Mouse (Mus musculus) midbrain, postnatal 0 days (tissue): Measurements from ENCODE around the gene Daxx. TPM values are rescaled to one million over a fixed set of nuclear protein-coding genes. Genes with fewer than 3 reads are reported as not detected.

Source experiments
- ATAC-seq: fragments of 200-750 bp; cut with Nextera tagmentation; 2 replicates; pipeline ENCODE4 v1.8.0; 2017; ENCODE audit warnings: moderate number of reproducible peaks, mild to moderate bottlenecking, moderate TSS enrichment, moderate library complexity; ENCODE audit not compliant: low FRiP score
- DNase-seq: peaks from one replicate; pipeline ENCODE4 v3.0.0-alpha.2; 2015; ENCODE audit warnings: low spot score
- H3K27ac ChIP-seq: fragments of 300-500 bp; sonication (generic); 2 replicates; pipeline ENCODE4 v1.5.1; 2014; ENCODE audit warnings: low read depth, mild to moderate bottlenecking, low read length, mixed read lengths
- H3K27me3 ChIP-seq: fragments of 300-500 bp; sonication (generic); 2 replicates; pipeline ENCODE4 v1.6.1; 2014; ENCODE audit warnings: low read length, control low read depth, mixed read lengths; ENCODE audit not compliant: insufficient read depth
- H3K36me3 ChIP-seq: fragments of 300-500 bp; sonication (generic); 2 replicates; pipeline ENCODE4 v1.6.1; 2014; ENCODE audit warnings: low read length, control low read depth, mixed read lengths; ENCODE audit not compliant: insufficient read depth
- H3K4me1 ChIP-seq: fragments of 300-500 bp; sonication (generic); 2 replicates; pipeline ENCODE4 v1.6.1; 2014; ENCODE audit warnings: mild to moderate bottlenecking, control low read depth, antibody characterized with exemption, low read length, mixed read lengths; ENCODE audit not compliant: insufficient read depth
- H3K4me2 ChIP-seq: fragments of 300-500 bp; sonication (generic); 2 replicates; pipeline ENCODE4 v1.6.1; 2014; ENCODE audit warnings: low read depth, mild to moderate bottlenecking, low read length, mixed read lengths; ENCODE audit not compliant: poor library complexity, severe bottlenecking
- H3K4me3 ChIP-seq: fragments of 300-500 bp; sonication (generic); 2 replicates; pipeline ENCODE4 v1.5.1; 2014; ENCODE audit warnings: low read depth, mild to moderate bottlenecking, low read length, moderate library complexity
- H3K9ac ChIP-seq: fragments of 300-500 bp; sonication (generic); replicated peaks from 2 replicates; pipeline ENCODE4 v1.6.1; 2014; ENCODE audit warnings: mild to moderate bottlenecking, low read length, moderate library complexity, mixed read lengths; ENCODE audit not compliant: poor library complexity, severe bottlenecking
- H3K9me3 ChIP-seq: fragments of 300-500 bp; sonication (generic); 2 replicates; pipeline ENCODE4 v1.6.1; 2016; ENCODE audit warnings: low read length, control low read depth
- CTCF ChIP-seq: IDR thresholded peaks from 2 replicates; pipeline ENCODE4 v1.5.1; 2016; ENCODE audit warnings: antibody characterized with exemption, mild to moderate bottlenecking
- WGBS: fragments of 180-500 bp; shearing (Covaris S2); extraction: QIAGEN DNeasy Blood & Tissue Kit; methylation state at CpG from one replicate; pipeline ENCODE4 v1.1.7; 2014; 5-methylcytosine and 5-hydroxymethylcytosine counted together
- polyA plus RNA-seq: library from polyadenylated mRNA; unstranded; fragments of >200 nt; fragmentation: Nextera tagmentation; extraction: Ambion mirVana; gene quantifications from 2 replicates; pipeline ENCODE4 v1.2.1, GENCODE M21; 2015
- total RNA-seq: library from RNA; depleted of rRNA; stranded (reverse); fragments of >200 nt; gene quantifications from 2 replicates; pipeline ENCODE4 v1.2.3, GENCODE M21; 2014

Daxx gene
- total and polyA plus RNA-seq, 2 experiments from 2014 or later = 42.9 to 55.7 TPM

DNA sequence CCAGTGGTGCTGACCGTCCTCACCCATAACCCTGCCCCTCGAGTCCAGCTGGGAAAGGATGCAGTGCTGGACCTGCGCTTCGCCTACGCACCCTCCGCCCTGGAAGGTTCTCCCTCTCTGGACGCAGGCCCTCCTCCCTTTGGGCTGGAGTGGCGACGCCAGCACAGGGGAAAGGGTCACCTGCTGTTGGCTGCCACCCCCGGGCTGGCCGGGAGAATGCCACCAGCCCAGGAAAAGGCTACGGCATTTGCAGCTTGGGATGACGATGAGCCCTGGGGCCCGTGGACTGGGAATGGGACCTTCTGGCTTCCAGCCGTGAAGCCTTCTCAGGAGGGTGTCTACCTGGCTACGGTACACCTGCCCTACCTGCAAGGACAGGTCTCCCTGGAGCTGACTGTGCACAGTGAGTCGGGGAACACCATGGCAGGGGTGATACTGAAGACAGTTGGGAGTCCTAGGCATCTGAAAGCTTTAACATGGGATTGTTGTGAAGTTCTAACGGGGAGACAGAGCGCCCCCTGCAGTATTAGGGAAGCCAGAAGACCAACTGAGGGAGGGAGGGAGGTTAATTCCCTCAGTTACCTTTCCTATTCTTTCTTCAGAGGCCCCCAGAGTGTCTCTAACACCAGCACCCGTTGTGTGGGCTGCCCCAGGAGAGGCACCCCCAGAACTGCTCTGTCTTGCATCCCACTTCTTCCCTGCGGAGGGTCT lies 16.3 kb downstream of the Daxx start:
- Histone ChIP-seq H3K4me3 (no peak overlapping the region), H3K27ac (no peak overlapping the region), H3K9me3 (no peaks in the 10 kb centered on the region), H3K4me1 (no peaks in the 10 kb centered on the region), H3K36me3 (no peaks in the 10 kb centered on the region), H3K27me3 (no peaks in the 10 kb centered on the region), H3K9ac (no peak overlapping the region), H3K4me2 (no peak overlapping the region)
- no peak for ATAC-seq
- DNase-seq = no peak
- WGBS = 86% methylated on average over 21 of the region's 21 CpGs
- peak; percentile 26; the same call in 1 of the 2 replicates for TF ChIP-seq CTCF

DNA sequence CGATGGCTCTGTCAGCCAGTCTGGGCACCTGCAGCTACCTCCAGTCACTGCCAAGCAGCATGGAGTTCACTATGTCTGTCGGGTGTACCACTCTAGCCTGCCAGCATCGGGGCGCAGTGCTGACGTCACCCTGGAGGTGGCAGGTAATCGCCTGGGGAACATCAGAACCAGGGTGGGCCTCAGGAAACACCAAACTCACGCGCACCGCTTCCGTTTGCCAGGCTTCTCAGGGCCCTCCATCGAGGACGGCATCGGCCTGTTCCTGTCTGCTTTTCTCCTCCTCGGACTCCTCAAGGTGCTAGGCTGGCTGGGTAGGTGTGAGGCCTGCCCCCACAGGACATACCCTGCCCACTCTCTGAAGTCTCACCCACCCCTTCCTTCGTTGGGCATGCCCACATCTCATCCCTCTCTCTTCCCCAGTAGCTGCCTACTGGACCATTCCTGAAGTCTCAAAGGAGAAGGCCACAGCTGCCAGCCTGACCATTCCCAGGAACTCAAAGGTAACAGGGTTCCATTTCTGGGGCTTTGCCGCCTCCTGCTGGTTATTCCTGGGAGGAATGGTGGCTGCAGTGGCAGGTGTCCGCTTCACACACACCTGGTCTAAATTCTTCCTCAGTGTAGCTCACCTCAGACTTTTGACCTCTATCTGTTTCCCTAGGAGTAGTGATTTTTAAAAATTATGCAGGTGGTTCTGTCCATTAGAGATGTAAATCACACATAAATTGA lies 17.2 kb downstream of the Daxx start:
- 0 out of 2 replicates have a peak, but pooled peaks cover 5% of the 10 kb centered on the region for H3K4me1 ChIP-seq
- no peak overlapping the region for H3K4me3 ChIP-seq
- no peak overlapping the region for H3K4me2 ChIP-seq
- TF ChIP-seq CTCF = peak; percentile 53
- DNase-seq = no peak
- 77% methylated on average over 17 of the region's 17 CpGs for WGBS
- H3K27me3 ChIP-seq = no peaks in the 10 kb centered on the region
- H3K9me3 ChIP-seq = no peaks in the 10 kb centered on the region
- no peak overlapping the region for H3K27ac ChIP-seq
- H3K36me3 ChIP-seq = no peaks in the 10 kb centered on the region
- H3K9ac ChIP-seq = no peak overlapping the region
- no peak for ATAC-seq

DNA sequence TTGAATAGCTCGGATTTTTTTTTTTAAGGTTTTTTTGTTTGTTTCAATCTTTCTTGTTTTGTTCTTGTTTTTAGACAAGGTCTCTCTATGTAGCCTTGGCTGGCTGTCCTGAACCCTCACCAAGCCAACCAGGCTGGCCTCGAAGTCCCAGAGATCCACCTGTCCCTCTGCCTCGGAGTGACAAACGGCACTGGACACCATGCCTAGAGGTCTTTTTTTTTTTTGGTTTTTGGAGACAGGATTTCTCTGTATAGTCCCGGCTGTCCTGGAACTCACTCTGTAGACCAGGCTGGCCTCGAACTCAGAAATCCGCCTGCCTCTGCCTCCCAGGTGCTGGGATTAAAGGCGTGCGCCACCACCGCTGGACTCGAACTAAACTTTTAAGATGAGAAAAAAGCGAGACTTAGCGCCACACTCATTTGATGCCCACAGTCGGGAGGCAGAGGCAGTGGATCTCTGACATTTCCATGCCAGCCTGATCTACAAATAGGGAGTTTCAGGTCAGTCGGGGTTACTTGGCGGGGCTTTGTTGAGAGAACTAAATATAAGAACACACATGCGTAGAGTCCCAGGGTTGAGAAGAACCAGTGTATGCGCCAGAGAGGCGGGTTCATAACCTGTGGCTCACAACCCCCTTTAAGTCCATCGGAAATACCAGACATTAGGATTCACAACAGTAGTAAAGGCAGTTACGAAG lies 19.2 kb downstream of the Daxx start:
- Histone ChIP-seq H3K36me3 (peaks cover 5% of the 10 kb centered on the region), H3K4me2 (peak overlapping the region; percentile 99), H3K27me3 (no peaks in the 10 kb centered on the region), H3K9me3 (no peaks in the 10 kb centered on the region), H3K9ac (peak overlapping the region; percentile 71), H3K4me1 (0 out of 2 replicates have a peak, but pooled peaks cover 5% of the 10 kb centered on the region), H3K27ac (0 out of 2 replicates have a peak overlapping the region, but pooled peaks have one; percentile 62), H3K4me3 (peak overlapping the region; percentile 89)
- 66% methylated on average over 21 of the region's 21 CpGs for WGBS
- TF ChIP-seq CTCF = no peak
- ATAC-seq (no peak), DNase-seq (no peak)

DNA sequence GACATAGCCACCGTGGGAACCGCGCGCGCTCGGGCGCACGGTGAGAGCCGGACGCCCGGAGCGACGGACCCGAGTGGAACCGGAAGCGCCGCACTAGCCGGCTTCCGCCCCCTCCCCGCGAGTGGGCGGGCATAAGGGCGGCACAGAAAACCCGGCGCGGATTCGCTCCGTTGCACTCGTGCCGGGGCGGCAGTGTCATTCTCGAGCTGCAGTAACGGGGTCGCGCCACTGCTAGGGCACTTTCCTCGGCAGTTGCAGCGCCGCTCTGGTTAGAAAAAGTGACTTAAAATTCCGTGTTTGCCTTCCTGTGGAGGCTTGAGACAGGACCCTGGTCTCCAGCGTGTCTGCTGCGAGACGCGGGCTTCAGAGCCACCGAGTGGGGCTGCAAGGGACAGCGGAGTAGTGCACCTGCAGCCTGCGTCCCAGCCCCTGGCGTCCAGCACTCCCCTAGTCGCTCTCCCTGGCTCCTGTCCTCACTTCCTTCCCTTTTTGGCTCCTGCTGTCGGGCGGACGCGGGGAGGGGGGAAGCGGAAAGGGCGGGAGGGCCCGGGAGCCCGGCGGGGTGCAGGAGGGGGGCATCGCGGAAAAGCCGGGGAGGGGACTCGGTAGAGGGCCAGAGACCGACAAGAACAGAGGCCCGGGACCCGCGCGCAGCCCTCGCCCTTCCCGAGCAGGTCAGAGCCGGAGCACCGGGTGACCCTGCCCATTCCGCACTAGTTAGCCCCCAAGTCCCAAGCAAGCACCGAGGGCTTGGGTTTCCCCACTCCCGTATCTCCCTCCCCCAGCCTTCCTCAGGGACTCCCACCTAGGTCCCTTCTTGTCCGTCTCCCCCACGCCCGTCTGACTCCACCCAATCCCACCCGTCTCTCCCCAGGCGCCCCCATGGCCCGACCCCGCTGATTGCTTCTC lies 20.4 kb downstream of the Daxx start, which contains the start of gene Rgl2:
Gene Rgl2 (plus strand): TSS at position 173 of the 909 bp plus-strand sequence.
- peak; percentile 83 for ATAC-seq

More for the DNA sequence above, 20.4 kb downstream of the Daxx start, which contains the start of gene Rgl2:
- Histone ChIP-seq H3K9me3 (no peaks in the 10 kb centered on the region), H3K9ac (peak within 1 kb of the TSS; percentile 85), H3K27ac (peak within 1 kb of the TSS; percentile 89), H3K36me3 (peaks cover 9% of the 10 kb centered on the region), H3K4me2 (peak within 1 kb of the TSS; percentile 99), H3K27me3 (no peaks in the 10 kb centered on the region), H3K4me1 (0 out of 2 replicates have a peak, but pooled peaks cover 5% of the 10 kb centered on the region), H3K4me3 (peak within 1 kb of the TSS; percentile 89)
- DNase-seq = peak; percentile 98
- WGBS = under 1% methylated on average over 60 of the region's 80 CpGs
- peak; percentile 67 for TF ChIP-seq CTCF
